Mouse (Mus musculus): ENCODE measurements around the gene Prx. TPM values are rescaled to one million over a fixed set of nuclear protein-coding genes. Genes with fewer than 3 reads are reported as not detected.

The Prx gene
- total and polyA plus RNA-seq, 3 experiments: 0.59 to 0.81 (median 0.59) TPM

GRCm38 (mm10) chr7:27479750-27480149 is 19.4 kb upstream of the Prx start:
- peaks cover 9% of the 10 kb centered on the region for H3K4me1 ChIP-seq (ENCODE audit: control insufficient read depth, insufficient read depth, low read length)
- intact Hi-C loops (cut with DNase I): loop anchor here (5.0 to 10.0 kb wide), 2 partner anchors 48 to 315 kb away; partner anchors contain the start of gene Egln2
- TF ChIP-seq EP300 (IDR thresholded peaks at IDR 0.05; ENCODE audit: insufficient read depth, low read depth, low read length): no peak
- no peak overlapping the region for H3K9ac ChIP-seq (ENCODE audit: low read depth, low read length)
- no peak overlapping the region for H3K4me3 ChIP-seq
- no peak overlapping the region for H3K27ac ChIP-seq
- no peak for DNase-seq
- H3K27me3 ChIP-seq (ENCODE audit: control insufficient read depth, insufficient read depth, low read length): no peaks in the 10 kb centered on the region
- H3K79me2 ChIP-seq (replicated peaks; ENCODE audit: control insufficient read depth, insufficient read depth, low read length): no peaks in the 10 kb centered on the region
- WGBS: 77% methylated on average over 1 of the region's 1 CpGs
- H3K36me3 ChIP-seq (ENCODE audit: control insufficient read depth, insufficient read depth, low read length): peaks cover 2% of the 10 kb centered on the region; the same call in 1 of the 2 replicates

GRCm38 (mm10) chr7:27480506-27480905 is 18.6 kb upstream of the Prx start:
- H3K9ac ChIP-seq (ENCODE audit: low read depth, low read length): no peak overlapping the region
- H3K4me3 ChIP-seq: no peak overlapping the region
- WGBS: 72% methylated on average over 3 of the region's 3 CpGs

GRCm38 (mm10) chr7:27480927-27481626 is 18.0 kb upstream of the Prx start:
- DNase-seq: no peak
- WGBS: 17% methylated on average over 11 of the region's 11 CpGs
- Histone ChIP-seq H3K9ac (ENCODE audit: low read depth, low read length) (no peak overlapping the region), H3K4me1 (ENCODE audit: control insufficient read depth, insufficient read depth, low read length) (peaks cover 4% of the 10 kb centered on the region; the same call in 1 of the 2 replicates), H3K27me3 (ENCODE audit: control insufficient read depth, insufficient read depth, low read length) (no peaks in the 10 kb centered on the region), H3K4me3 (peak overlapping the region; percentile 38; the same call in 1 of the 2 replicates), H3K79me2 (replicated peaks; ENCODE audit: control insufficient read depth, insufficient read depth, low read length) (no peaks in the 10 kb centered on the region), H3K27ac (peak overlapping the region; percentile 81), H3K36me3 (ENCODE audit: control insufficient read depth, insufficient read depth, low read length) (no peaks in the 10 kb centered on the region; the same call in 1 of the 2 replicates)
- TF ChIP-seq EP300 (IDR thresholded peaks at IDR 0.05; ENCODE audit: insufficient read depth, low read depth, low read length): no peak
- TF ChIP-seq CTCF (IDR thresholded peaks at IDR 0.05): no peak
- TF ChIP-seq POLR2A (IDR thresholded peaks at IDR 0.05; ENCODE audit: insufficient read depth, low read depth, low read length): no peak
- intact Hi-C loops (cut with DNase I): loop anchor here (5.0 kb wide), 1 partner anchor 46 kb away; no protein-coding TSS in a partner anchor

More at GRCm38 (mm10) chr7:27480506-27480905, 18.6 kb upstream of the Prx start:
- DNase-seq: no peak
- H3K4me1 ChIP-seq (ENCODE audit: control insufficient read depth, insufficient read depth, low read length): peaks cover 6% of the 10 kb centered on the region
- H3K27me3 ChIP-seq (ENCODE audit: control insufficient read depth, insufficient read depth, low read length): no peaks in the 10 kb centered on the region
- no peaks in the 10 kb centered on the region; the same call in 1 of the 2 replicates for H3K36me3 ChIP-seq (ENCODE audit: control insufficient read depth, insufficient read depth, low read length)
- intact Hi-C loops (cut with DNase I): loop anchor here (5.0 kb wide), 1 partner anchor 47 kb away; no protein-coding TSS in a partner anchor
- no peak overlapping the region; the same call in 1 of the 2 replicates for H3K27ac ChIP-seq
- no peaks in the 10 kb centered on the region for H3K79me2 ChIP-seq (replicated peaks; ENCODE audit: control insufficient read depth, insufficient read depth, low read length)
- no peak for TF ChIP-seq CTCF (IDR thresholded peaks at IDR 0.05)
- no peak for TF ChIP-seq EP300 (IDR thresholded peaks at IDR 0.05; ENCODE audit: insufficient read depth, low read depth, low read length)
- TF ChIP-seq POLR2A (IDR thresholded peaks at IDR 0.05; ENCODE audit: insufficient read depth, low read depth, low read length): no peak

- 0% methylated on average over 12 of the region's 12 CpGs for WGBS
- H3K36me3 ChIP-seq (ENCODE audit: control insufficient read depth, insufficient read depth, low read length): no peaks in the 10 kb centered on the region
- no peak for TF ChIP-seq CTCF (IDR thresholded peaks at IDR 0.05)
- peak; percentile 66; the same call in 1 of the 2 replicates for TF ChIP-seq POLR2A (IDR thresholded peaks at IDR 0.05; ENCODE audit: insufficient read depth, low read depth, low read length)
- TF ChIP-seq EP300 (IDR thresholded peaks at IDR 0.05; ENCODE audit: insufficient read depth, low read depth, low read length): 0 out of 2 replicates have a peak, but pooled peaks have one; percentile 53
Observed at GRCm38 (mm10) chr7:27481627-27481969, 17.5 kb upstream of the Prx start.

GRCm38 (mm10) chr7:27483860-27484259 is 15.3 kb upstream of the Prx start:
- DNase-seq: no peak
- intact Hi-C loops (cut with DNase I): loop anchor here (5.0 kb wide), 1 partner anchor 43 kb away; no protein-coding TSS in a partner anchor
- H3K27ac ChIP-seq: no peak overlapping the region
- WGBS: 85% methylated on average over 4 of the region's 4 CpGs
- peaks cover 3% of the 10 kb centered on the region; the same call in 1 of the 2 replicates for H3K36me3 ChIP-seq (ENCODE audit: control insufficient read depth, insufficient read depth, low read length)
- no peak overlapping the region for H3K9ac ChIP-seq (ENCODE audit: low read depth, low read length)
- H3K4me1 ChIP-seq (ENCODE audit: control insufficient read depth, insufficient read depth, low read length): peaks cover 4% of the 10 kb centered on the region; the same call in 1 of the 2 replicates
- no peaks in the 10 kb centered on the region for H3K27me3 ChIP-seq (ENCODE audit: control insufficient read depth, insufficient read depth, low read length)
- no peaks in the 10 kb centered on the region for H3K79me2 ChIP-seq (replicated peaks; ENCODE audit: control insufficient read depth, insufficient read depth, low read length)
- H3K4me3 ChIP-seq: no peak overlapping the region
- TF ChIP-seq CTCF (IDR thresholded peaks at IDR 0.05) (no peak), POLR2A (IDR thresholded peaks at IDR 0.05; ENCODE audit: insufficient read depth, low read depth, low read length) (no peak), EP300 (IDR thresholded peaks at IDR 0.05; ENCODE audit: insufficient read depth, low read depth, low read length) (no peak)

More at GRCm38 (mm10) chr7:27481627-27481969, 17.5 kb upstream of the Prx start:
- peak; percentile 93 to 95 for DNase-seq
- intact Hi-C loops (cut with DNase I): loop anchor here (5.0 kb wide), 1 partner anchor 46 kb away; no protein-coding TSS in a partner anchor
- Histone ChIP-seq H3K4me3 (peak overlapping the region; percentile 38), H3K79me2 (replicated peaks; ENCODE audit: control insufficient read depth, insufficient read depth, low read length) (no peaks in the 10 kb centered on the region), H3K27me3 (ENCODE audit: control insufficient read depth, insufficient read depth, low read length) (no peaks in the 10 kb centered on the region), H3K4me1 (ENCODE audit: control insufficient read depth, insufficient read depth, low read length) (peaks cover 4% of the 10 kb centered on the region; the same call in 1 of the 2 replicates), H3K9ac (ENCODE audit: low read depth, low read length) (peak overlapping the region; percentile 47), H3K27ac (peak overlapping the region; percentile 81)
